Mouse (Mus musculus) heart, postnatal 10 days (tissue): Measurements from ENCODE around the gene Psmd6. TPM values are rescaled to one million over a fixed set of nuclear protein-coding genes. Genes with fewer than 3 reads are reported as not detected.
A peak's percentile ranks its signal among the peaks of the same experiment; 100 is the strongest.

ENCODE experiments used
- DNase-seq, 2 experiments: peaks; one replicate each; pipeline ENCODE4 v3.0.0; 2021
- intact Hi-C: fragments of 180-260 bp; cut with DNase I; formaldehyde crosslinking; loops from one replicate; pipeline ENCODE4 v1.15.1; 2025
- total RNA-seq, 2 experiments: library from RNA; stranded (reverse); gene quantifications; 2 replicates each; pipeline ENCODE4 v1.2.3; 2021

Psmd6 gene
- 100 to 1,000 TPM in 1 of 2 experiments, 10 to 100 TPM in 1; 97.5 to 103 TPM for total RNA-seq

DNA sequence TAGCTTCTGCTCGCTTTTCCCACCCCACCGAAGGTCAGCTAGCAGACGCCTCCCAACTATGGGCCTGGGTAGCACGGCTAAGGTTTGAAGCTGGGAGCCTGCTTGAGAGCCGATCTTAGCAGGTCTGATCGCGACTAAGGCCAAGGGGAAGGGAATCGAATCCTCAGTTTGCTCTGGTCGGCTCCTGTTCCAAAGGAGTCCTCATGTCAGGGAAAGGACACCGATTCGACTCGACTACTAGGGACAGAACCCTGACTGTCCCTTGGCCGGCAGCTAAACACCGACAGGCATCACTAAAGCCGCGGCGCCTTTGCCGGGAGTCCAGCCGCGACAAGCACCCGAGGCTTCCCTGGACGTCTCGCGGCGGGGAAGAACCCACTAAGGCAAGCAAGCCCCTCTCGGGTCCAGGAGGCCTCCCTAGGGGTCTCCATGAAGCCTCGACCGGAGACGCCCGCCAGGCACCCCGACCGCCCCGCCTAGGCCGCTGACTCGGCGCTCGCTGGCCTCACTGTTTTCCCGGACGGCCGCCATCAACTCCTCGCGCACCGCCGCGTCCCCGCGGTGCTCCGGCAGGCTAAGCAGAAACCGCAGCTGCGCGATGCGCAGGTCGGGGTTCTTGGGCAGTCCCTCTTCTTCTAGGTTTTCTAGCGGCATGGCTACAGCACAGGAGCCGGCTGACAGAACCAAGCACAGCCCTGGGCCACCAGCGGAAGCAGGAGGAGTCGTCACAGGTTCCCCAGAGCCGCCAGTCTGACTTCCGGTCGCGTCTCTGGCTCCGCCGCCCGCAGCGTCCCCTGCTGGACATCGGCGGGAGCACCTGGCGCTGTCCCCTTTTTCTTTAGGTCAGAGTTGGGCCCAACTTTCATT, at the start of gene Psmd6:
Gene Psmd6, minus strand, starts transcription at position 755 of the 867 bp plus-strand sequence.
- peak; percentile 92 to 95 for DNase-seq
- intact Hi-C loops, result loop anchor here (10.0 kb wide), 1 partner anchor 224 kb away; the partner anchor contains the start of gene Il3ra

DNA sequence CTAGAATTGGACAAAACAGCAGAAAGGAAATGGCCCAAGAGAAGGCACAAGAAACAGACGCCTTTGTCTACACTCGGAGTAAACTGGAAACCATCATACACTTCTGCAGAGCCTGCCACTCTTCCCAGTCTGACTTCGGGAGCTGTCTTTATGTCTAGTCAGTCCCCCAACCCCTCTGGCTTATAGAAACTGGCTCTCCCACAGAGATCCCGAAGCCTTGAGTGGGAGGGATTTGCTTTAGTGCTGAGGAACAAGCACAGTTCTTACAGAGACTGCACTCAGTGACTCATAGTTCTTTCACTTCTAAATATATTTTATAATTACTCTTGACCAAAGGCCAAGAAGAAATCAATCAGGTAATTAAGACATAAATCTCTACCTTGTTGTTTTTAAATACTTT, 10.1 kb downstream of the Psmd6 start:
- no peak for DNase-seq
- intact Hi-C loops, result no loop called here

DNA sequence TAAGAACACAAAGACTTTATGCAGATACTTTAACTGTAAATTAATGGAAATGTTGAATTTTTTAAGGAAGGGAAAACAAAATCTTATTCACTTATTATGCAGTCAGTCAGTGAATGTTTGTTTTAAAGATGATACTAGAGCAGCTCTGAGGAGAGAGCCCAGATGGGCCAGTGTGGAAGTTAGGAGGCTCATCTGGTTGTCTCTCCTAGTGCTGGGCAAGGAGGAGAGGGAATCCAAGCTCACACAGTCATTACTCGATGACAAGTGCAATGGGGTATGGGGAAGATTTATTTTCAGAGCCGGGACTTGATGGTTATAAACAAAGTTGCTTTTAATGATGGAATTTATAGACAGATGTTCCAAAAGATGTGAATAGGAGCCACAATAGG, 15.9 kb downstream of the Psmd6 start:
- intact Hi-C loops, result no loop called here
- no peak for DNase-seq

DNA sequence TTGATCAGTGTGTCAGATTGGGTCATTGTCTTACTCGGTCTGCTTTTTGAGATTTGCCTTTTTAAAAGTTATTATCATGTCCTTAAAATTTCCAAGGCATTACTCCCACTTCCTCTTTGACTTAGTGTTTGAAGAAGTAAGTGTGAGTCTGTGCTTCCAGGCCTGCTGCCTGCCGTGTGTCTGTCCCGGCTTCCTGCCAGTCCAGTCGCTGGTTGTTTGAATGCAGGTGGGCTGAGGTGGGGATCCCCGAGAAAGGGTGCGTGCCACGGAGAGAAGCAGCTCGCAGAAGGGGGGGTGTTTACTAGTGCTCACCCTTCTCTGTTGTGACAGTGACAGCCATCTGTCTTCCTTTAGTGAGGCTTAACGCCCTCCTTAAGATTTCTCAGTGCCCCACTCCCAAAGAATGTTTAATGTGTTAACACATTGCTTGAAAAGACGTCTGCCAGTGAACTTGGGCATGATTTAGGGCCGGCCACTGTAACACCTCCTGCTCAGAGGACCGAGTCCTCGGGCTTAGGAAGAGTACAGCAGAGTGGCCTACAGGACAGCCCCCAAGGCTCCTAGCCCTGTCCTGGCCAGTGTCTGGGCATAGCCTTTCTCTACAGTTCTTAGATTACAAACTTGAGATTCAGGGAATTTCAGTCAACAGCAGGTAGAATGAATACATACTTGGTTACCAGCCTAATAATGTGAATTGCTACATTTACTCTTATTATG, 16.4 kb downstream of the Psmd6 start:
- DNase-seq, result no peak
- intact Hi-C loops, result no loop called here

DNA sequence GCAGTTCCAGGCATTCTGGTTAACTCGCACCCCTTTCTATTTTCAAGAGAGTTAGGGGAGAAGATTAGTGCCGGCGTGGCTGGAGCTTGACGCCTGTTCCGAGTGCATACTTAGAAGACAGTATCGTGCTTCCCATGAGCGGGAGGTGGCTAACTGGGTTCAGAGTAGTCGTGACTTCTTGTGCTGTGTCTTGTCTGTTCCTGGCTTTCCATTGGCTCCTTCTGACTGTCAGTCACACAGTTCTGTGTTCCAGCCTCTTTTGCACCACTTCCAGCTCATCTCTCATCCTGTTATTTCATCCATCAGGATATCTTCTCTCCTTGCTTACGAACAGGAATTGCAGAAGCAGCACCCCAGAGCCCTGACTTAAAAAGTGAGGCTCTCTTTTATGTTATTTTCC, 19.5 kb downstream of the Psmd6 start:
- no peak for DNase-seq
- intact Hi-C loops, result no loop called here

DNA sequence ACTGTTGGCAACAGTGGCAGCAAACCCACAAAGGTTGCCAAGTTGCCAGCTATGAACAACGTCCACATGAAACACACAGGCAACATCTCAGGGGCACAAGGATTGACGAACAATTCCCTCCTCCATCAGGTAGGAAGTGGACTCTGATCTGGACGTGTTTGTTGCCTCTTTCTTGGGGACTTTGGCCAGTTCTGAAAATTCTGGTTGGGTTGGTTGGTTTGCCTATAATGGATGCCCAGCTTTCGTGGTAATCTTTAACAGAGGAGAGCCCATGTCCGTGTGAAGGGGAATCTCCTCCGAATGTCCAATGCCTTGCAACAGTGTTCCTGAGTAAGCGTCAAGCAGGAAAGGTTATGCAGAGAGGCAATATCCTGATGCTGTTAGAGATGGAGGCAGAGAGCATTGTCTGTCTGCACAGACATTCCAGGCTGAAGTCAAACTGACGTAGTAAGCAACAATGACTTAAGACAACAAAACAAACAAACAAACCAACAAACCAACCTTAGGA, 20.0 kb downstream of the Psmd6 start:
- intact Hi-C loops, result no loop called here
- no peak for DNase-seq

DNA sequence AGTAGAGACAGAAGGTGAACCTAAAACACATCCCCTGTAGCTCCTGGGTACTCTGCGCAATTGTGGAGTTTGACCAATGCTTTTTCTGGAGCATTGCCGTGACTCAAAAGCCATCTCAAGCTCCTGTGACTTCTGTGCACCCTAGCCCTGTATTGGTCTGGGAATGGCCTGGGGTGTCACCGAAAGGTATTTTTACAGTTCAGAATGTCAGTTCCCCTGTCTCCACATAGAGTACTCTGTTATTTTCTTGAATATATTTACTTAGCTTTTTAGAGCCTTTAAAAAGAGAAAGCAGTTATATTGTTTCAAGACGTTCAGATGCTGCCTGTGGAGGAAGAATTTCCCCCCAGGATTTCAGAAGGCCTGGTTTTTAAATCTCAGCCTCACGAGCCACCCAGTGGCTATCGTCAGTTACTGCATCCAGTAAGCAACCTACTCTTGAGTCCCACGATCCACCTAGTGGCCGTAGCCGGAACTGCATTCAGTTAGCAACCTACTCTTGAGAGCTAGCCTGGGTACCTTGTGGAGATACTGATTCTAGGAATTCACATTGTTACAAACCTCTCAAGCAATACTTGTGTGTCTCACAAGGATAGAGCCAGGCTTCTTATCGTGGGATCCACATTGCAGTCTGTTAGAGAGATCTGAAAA, 22.3 kb downstream of the Psmd6 start:
- intact Hi-C loops, result loop anchor here (2.0 to 5.0 kb wide), 3 partner anchors 86 to 741 kb away; partner anchors contain the start of genes Atxn7 and Thoc7
- DNase-seq, result peak; percentile 87 to 93

DNA sequence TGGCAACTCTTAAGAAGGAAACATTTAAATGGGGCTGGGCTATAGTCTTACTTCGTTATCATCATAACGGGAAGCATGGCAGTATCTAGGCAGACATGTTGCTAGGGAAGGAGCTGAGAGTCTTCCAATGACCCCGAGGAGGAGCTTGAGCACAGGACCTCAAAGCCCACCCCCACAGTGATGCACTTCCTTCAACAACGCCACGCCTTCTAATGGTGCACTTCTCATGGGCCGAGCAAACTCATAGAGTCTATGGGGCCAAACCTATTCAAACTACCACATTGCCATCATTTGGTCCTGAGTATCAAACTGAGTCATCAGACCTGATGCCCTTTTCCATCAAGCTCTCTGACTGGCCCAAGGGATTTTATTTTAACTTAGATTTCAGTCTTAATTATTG, 30.2 kb downstream of the Psmd6 start:
- intact Hi-C loops, result no loop called here
- DNase-seq, result no peak

DNA sequence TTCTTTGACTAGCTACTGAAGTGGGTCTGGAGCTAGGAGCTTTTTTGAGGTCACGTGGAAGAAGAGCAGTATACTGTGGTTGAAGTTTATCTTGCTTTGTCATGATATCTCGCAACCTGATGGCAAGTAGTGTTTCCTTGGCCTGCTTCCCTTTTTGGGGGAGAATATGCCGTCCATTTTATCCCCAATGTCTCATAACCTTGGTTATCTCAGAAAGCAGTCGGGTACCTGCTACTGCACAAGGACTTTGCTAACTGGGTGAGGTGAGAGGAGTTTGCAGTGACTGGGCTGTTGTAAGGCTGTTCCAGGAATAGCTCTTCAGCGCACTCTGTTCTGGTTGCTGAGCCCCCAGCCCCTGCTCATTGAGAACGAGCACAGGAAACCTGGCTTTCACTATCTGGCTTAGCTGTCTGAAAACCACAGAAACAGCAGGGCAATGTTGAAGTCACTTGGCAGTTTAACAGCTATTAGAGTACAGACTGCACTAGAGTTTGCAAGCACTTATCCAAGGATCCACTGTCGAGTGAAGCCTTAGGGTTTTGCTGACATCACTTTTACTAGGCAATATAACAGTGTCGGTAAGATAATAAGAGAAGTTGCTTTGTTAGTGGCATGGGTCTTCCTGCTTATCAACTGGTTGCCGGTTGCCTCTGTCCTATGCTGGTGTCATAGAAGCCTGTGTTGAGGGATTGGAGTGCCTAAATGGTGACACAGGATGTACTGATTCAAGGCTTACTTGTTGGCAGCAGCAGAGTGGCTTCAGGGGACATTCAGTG, 32.6 kb downstream of the Psmd6 start:
- DNase-seq, result peak in 1 of 2 experiments; percentile 7
- intact Hi-C loops, result no loop called here

DNA sequence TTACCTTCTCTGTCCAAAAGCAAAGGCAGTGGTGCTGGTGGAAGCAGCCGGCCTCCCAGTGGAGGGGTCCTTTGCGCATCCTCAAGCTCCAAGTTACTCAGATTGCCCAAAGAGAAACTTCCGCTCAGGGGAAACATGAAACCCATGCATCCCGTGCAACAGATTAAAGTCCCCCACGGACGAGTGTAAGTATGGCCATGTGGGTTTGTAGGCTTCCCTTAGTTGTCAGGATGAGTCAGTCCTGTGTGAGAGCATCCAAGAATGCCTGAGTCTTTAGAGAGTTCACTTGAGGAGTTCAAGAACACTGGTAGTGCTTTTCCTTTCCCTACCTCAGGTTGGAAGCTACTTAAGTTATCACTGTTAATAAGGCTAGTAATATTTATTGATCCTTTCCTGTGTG, 33.4 kb downstream of the Psmd6 start:
- no peak for DNase-seq

DNA sequence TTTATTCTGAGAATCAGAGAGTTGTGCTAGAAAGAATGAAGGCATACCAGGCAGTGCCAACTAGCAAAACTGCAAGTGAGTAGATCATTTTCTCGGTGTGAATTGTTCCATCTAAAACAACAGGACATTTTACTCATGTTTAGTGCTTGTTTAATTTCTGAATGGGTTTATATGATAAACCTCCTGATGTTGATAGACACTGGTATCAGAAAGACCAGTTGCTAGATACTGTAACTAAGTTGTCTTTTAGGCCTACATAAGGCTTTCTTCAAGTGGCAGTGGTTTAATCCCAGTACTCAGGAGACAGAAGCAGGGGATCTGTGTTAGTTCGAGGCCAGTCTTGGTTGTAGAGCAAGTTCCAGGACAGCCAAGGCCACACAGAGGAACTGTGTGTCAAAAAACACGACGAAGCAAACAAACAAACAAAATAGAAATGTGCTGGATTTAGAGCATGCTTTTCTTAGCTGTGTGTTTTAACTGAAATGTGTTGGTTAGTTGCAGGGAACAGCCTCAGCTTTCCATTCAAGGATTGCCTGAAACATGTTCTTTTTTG, 34.0 kb downstream of the Psmd6 start:
- DNase-seq, result no peak
- intact Hi-C loops, result no loop called here

More for the DNA sequence above, 33.4 kb downstream of the Psmd6 start:
- intact Hi-C loops, result no loop called here

DNA sequence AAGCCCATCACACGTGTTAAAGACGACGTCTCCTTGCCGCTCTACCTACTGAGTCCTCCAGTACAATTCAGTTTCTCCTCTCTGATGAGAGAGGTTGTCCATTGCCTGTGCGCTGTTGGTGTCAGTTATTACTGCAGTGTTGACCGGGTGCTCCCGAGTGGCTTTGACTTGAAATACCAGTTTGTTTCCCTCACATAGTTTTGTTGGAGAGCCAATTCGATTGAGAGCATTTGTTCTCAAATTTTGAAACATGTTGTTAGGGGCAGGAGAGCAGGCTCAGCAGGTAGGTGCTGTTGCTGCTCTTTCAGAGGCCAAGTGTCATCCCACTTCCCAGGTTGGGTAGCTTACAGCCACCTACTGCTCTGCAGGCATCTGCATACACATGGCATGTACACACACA, 37.0 kb downstream of the Psmd6 start:
- intact Hi-C loops, result no loop called here
- DNase-seq, result no peak

DNA sequence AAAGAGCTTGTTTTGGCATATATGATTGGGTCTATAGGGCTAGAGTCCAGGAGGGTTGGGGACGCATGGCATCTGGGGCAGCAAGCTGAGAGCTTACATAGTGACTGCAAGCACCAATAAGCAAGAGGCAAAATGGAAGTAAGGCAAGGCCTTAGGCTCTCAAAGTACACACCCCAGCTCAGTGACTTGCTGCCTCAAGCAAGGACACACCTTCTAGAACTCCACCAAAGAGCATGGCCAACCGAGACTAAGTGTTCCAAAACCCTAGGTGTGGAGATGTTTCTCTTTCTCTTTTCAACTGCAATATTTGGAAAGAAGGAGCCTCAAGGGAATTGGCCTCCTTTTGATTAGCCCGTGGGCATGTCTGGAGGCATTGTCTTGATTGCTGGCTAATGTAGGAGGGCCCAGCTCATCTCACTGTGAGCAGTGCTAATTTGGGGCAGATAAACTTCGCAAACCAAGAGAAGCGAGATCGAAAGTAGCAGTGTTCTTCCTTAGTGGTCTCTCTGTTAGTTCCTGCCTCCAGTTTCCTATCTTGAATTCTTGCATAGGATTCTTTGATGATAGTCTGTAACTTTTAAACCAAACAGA, 40.1 kb downstream of the Psmd6 start:
- intact Hi-C loops, result no loop called here
- DNase-seq, result no peak

DNA sequence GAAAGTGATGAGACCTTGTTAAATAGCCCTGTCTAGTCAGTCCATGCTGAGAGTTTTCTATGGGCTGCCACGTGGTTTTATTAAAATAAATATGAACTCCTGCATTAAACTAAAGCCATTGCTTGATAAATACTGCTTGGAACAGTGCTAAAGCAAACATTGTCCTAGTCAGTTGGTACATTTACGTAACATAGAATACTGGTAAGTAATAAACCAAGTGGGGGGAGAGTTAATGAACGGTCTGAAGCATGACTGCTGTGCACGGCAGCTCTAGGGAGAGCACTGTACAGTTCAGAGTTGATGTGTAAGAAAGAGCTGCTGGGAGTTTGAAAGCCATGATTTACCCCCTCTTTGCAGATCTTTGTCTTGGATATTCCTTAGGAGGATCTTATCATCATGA, 49.3 kb downstream of the Psmd6 start:
- intact Hi-C loops, result no loop called here
- DNase-seq, result no peak

DNA sequence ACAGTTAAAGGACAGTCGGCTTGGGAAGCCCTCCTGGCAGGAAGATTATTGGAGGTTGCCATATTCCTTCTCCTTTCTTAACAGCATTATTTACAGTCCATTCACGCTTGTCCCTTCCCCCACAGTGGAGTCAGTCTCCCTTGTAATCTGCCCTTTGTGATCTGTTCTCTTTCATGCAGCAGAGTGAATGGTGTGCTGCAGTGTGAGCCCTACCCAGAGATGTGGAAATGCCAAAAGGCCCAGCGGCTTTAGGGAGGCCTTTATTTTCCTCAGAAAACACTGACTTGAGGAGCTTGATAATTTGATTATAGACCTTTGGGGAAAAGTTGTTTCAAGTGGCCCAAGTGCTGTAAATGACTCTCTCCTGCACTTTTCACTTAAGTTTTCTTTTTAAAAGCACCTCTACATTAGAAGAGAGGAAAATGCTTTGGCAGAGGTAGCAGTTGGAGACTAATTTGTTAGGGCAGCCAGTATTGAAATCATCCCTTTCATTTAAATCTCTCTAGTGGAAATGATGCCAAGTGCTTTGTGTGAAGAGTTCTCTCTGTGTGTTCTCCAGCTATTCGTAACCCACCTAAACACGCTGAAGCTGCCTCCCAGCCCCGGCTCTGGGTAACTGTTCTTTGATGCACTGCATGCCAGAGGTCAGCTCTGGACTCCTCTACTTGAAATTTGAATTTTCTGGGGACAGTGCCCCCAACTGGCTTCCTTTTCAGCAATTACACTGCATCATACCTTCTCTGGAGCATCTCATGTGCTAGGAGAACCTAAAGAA, 50.1 kb downstream of the Psmd6 start:
- intact Hi-C loops, result no loop called here
- no peak for DNase-seq

DNA sequence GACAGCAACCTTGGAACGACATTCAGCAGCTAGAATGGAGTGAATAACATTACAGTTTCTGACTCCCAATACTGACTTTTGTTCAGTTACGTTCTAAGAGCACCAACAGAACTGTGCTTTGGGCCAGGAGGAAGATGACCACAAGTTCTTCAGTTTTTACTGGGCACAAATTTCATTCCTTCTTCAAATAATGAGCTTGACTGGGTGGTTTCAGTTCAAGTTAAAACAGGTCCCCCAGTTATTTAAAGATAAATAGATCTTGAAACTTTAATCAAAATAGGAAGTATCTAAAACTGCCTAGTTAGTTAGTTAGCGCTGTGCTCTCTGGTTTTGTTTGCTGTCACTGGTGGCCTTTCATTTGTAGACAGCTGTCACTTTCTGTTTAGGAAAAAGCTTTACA, 52.2 kb downstream of the Psmd6 start:
- intact Hi-C loops, result no loop called here
- no peak for DNase-seq

DNA sequence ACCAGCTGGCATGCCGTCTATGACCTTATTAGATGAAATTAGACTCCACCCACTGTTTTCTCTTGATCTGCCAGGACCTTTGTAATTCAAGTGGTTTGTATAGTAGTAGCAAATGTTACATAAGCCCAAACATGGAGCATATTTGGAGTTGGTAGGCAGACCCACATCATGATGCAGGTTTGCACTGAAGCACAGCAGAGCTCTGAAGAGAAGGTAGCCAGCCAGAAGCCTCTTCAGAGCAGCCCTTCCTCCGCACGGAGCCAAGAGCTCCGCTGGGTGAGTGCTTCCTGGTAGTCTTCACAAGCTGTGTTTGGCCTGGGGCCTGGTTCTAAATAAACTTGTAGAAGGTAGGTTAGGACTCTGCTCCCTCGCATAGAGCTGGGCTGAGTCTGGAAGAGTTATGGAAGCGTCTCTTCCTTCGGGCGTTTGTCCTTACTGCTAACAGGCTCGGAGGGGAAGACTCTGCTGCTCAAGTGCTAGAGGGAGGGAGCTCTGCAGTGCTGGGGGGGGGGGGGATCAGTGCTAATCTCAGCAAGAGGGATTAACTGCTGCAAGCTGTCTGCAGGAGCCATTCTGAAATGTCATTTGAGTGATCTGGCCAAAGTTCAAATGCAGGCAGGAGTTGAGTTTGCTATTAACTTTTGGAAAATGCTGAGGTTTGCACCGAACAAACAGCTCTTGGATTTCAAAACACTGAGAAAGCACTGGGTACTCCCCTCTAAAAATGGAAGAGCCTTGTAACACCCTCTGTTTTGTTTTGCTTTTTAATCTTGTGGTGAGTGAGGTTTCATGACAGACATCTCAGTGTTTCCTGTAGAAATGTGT, 52.9 kb downstream of the Psmd6 start:
- intact Hi-C loops, result no loop called here
- peak; percentile 64 for DNase-seq

DNA sequence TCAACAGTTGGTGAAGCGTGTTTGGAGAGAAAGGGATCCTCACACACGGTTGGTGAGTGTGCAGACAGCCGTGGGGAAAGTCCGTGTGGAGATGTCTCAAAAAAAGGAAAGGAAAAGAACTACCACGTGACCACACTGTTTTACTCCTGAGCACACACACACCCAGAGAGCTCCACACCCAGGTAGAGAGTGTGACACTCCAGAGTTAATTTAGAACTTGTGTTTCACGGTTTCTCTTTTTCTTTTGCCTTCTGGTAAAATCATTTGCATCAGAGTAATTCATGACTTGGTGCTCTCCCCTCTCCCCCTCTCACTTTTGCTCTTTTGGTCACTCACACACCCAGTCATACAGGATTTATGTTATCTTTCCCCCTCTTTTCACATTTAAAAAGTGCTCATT, 54.5 kb downstream of the Psmd6 start:
- DNase-seq, result no peak
- intact Hi-C loops, result no loop called here
